Mouse (Mus musculus): Measurements from ENCODE around the gene Bbs5. TPM values are rescaled to one million over a fixed set of nuclear protein-coding genes. Genes with fewer than 3 reads are reported as not detected.
"Not testable (repeated sequence)": the region's sequence is repeated elsewhere in the genome, so short reads cannot be mapped to it uniquely, and the experiment has no call there.

Bbs5 gene
- polyA plus RNA-seq, 1 experiment from 2014 or later, result 17.2 TPM

DNA sequence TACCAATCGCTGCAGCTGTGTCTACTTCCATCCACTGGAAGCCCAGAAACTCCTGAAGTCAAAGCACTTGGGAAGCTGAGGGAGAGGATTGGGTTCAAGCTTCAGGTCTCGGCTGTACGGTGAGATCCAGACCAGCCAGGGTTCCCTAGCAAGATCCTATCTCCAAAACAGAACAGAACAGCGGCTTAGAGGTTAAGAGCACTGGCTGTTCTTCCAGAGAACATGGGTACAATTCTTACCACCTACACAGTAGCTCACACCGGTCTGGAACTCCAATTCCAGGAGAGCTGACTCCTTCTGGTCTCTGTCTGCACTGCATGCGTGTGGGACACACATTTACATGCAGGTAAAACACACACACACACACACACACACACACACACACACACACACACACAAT, 17.1 kb upstream of the Bbs5 start:
- Histone ChIP-seq H3K36me3 (ENCODE audit: control insufficient read depth, insufficient read depth, low read length) (no peaks in the 10 kb centered on the region), H3K27me3 (replicated peaks; ENCODE audit: control insufficient read depth, insufficient read depth, low read length) (no peaks in the 10 kb centered on the region), H3K4me2 (ENCODE audit: low read length) (no peak overlapping the region), H3K9ac (ENCODE audit: low read length) (no peak overlapping the region), H3K4me1 (ENCODE audit: control insufficient read depth, insufficient read depth, low read length) (no peaks in the 10 kb centered on the region), H3K9me3 (replicated peaks; ENCODE audit: control insufficient read depth, low read length) (no peaks in the 10 kb centered on the region), H3K4me3 (ENCODE audit: low read depth, low read length) (no peak overlapping the region), H3K27ac (ENCODE audit: low read depth, low read length) (no peak overlapping the region)
- 92% methylated on average over 6 of the region's 6 CpGs for WGBS
- no peak for DNase-seq (ENCODE audit: low spot score)
- ATAC-seq, result no peak

- 91% methylated on average over 5 of the region's 5 CpGs for WGBS
- H3K36me3 ChIP-seq (ENCODE audit: control insufficient read depth, insufficient read depth, low read length), result no peaks in the 10 kb centered on the region
- no peak for DNase-seq (ENCODE audit: low spot score)
- no peak overlapping the region for H3K27ac ChIP-seq (ENCODE audit: low read depth, low read length)
- no peaks in the 10 kb centered on the region for H3K27me3 ChIP-seq (replicated peaks; ENCODE audit: control insufficient read depth, insufficient read depth, low read length)
- H3K9me3 ChIP-seq (replicated peaks; ENCODE audit: control insufficient read depth, low read length), result no peaks in the 10 kb centered on the region
- no peak for ATAC-seq
- H3K4me2 ChIP-seq (ENCODE audit: low read length), result no peak overlapping the region
- H3K4me3 ChIP-seq (ENCODE audit: low read depth, low read length), result no peak overlapping the region
- no peak overlapping the region for H3K9ac ChIP-seq (ENCODE audit: low read length)
- no peaks in the 10 kb centered on the region for H3K4me1 ChIP-seq (ENCODE audit: control insufficient read depth, insufficient read depth, low read length)
Measured at GRCm38 (mm10) chr2:69630792-69631191, 16.2 kb upstream of the Bbs5 start.

- WGBS, result 94% methylated on average over 2 of the region's 2 CpGs
- H3K27ac ChIP-seq (ENCODE audit: low read depth, low read length), result no peak overlapping the region
- H3K4me3 ChIP-seq (ENCODE audit: low read depth, low read length), result no peak overlapping the region
- H3K4me1 ChIP-seq (ENCODE audit: control insufficient read depth, insufficient read depth, low read length), result no peaks in the 10 kb centered on the region
- ATAC-seq, result no peak
- H3K9me3 ChIP-seq (replicated peaks; ENCODE audit: control insufficient read depth, low read length), result no peaks in the 10 kb centered on the region
- H3K36me3 ChIP-seq (ENCODE audit: control insufficient read depth, insufficient read depth, low read length), result no peaks in the 10 kb centered on the region
- no peaks in the 10 kb centered on the region for H3K27me3 ChIP-seq (replicated peaks; ENCODE audit: control insufficient read depth, insufficient read depth, low read length)
- no peak overlapping the region for H3K4me2 ChIP-seq (ENCODE audit: low read length)
- no peak overlapping the region for H3K9ac ChIP-seq (ENCODE audit: low read length)
- DNase-seq (ENCODE audit: low spot score), result peak; percentile 29
Measured at GRCm38 (mm10) chr2:69631449-69631848, 15.5 kb upstream of the Bbs5 start.

DNA sequence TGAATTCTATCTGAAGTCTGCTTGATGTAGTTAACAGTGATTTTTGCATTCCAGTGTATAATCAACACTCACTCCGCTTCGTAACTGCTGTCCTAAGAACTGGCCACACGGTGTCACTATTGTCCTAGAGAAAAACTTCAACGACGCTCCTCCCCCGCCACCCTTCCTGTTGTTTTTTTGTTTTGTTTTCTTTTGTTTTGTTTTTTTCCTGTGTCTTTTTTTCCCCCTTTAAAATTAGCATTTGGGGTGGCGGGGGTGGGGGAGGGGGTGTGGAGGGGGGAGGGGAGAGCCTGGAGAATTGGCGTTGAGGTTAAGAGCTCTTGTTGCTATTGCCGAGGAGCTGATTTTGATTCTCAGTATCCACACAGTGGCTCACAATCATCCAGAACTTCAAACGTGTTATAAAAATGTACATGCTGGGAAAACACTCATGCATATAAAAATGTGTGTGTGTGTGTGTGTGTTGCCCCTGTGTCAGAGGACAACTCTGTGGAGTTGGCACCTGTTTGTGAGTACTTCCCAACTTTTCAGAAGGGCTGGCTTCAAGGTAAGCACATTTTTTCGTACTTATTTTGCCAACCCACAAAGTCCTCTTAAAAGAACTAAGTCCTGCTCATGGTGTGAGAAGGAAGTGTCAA, 11.8 kb upstream of the Bbs5 start:
- peak overlapping the region; percentile 39 for H3K4me2 ChIP-seq (ENCODE audit: low read length)
- no peaks in the 10 kb centered on the region for H3K36me3 ChIP-seq (ENCODE audit: control insufficient read depth, insufficient read depth, low read length)
- H3K9me3 ChIP-seq (replicated peaks; ENCODE audit: control insufficient read depth, low read length), result no peaks in the 10 kb centered on the region
- DNase-seq (ENCODE audit: low spot score), result peak; percentile 80
- ATAC-seq, result peak; percentile 59
- H3K27ac ChIP-seq (ENCODE audit: low read depth, low read length), result no peak overlapping the region
- no peaks in the 10 kb centered on the region for H3K27me3 ChIP-seq (replicated peaks; ENCODE audit: control insufficient read depth, insufficient read depth, low read length)
- H3K9ac ChIP-seq (ENCODE audit: low read length), result no peak overlapping the region; the same call in 1 of the 2 replicates
- H3K4me1 ChIP-seq (ENCODE audit: control insufficient read depth, insufficient read depth, low read length), result no peaks in the 10 kb centered on the region
- whole genome bisulfite sequencing, result 10% methylated on average over 11 of the region's 11 CpGs
- H3K4me3 ChIP-seq (ENCODE audit: low read depth, low read length), result peak overlapping the region; percentile 18

DNA sequence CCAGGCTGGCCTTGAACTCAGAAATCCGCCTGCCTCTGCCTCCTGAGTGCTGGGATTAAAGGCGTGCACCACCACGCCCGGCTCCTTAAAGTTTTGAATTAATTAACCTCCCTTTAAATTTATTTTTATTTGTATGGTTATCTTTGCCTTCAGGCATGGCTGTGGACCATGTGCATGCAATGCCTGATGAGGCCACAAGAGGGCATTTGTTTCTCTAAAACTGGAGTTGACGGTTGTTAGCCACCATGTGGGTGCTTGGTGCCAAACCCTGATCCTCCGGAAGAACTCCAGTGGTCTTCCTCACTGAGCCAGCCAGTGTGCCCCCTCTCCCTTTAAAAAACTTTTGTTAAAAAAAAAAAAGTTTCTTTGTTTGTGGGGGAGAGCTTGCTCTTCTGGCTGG, 11.2 kb upstream of the Bbs5 start:
- Histone ChIP-seq H3K4me1 (ENCODE audit: control insufficient read depth, insufficient read depth, low read length) (no peaks in the 10 kb centered on the region), H3K27ac (ENCODE audit: low read depth, low read length) (no peak overlapping the region), H3K4me3 (ENCODE audit: low read depth, low read length) (no peak overlapping the region), H3K4me2 (ENCODE audit: low read length) (no peak overlapping the region), H3K9me3 (replicated peaks; ENCODE audit: control insufficient read depth, low read length) (no peaks in the 10 kb centered on the region), H3K9ac (ENCODE audit: low read length) (no peak overlapping the region), H3K27me3 (replicated peaks; ENCODE audit: control insufficient read depth, insufficient read depth, low read length) (no peaks in the 10 kb centered on the region), H3K36me3 (ENCODE audit: control insufficient read depth, insufficient read depth, low read length) (no peaks in the 10 kb centered on the region)
- ATAC-seq, result no peak
- 78% methylated on average over 6 of the region's 6 CpGs for WGBS
- peak; percentile 26 for DNase-seq (ENCODE audit: low spot score)

DNA sequence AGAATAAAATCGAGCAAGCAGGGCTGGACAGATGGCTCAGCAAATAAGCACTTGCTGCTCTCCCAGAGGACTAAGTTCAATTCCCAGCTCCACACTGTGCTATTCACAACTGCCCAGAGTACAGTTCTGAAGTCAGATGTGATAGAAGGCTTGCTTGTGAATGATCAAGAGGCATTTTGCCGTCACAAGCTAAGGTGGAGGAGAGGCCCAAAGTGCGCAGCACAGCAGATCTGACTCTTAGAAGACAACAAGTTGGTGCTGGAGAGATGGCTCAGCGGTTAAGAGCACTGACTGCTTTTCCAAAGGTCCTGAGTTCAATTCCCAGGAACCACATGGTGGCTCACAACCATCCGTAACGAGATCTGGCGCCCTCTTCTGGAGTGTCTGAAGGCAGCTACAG, 9.0 kb upstream of the Bbs5 start:
- not testable (repeated sequence) for H3K4me1 ChIP-seq (ENCODE audit: control insufficient read depth, insufficient read depth, low read length); H3K4me3 ChIP-seq (ENCODE audit: low read depth, low read length); H3K4me2 ChIP-seq (ENCODE audit: low read length); DNase-seq (ENCODE audit: low spot score); H3K9ac ChIP-seq (ENCODE audit: low read length); H3K27ac ChIP-seq (ENCODE audit: low read depth, low read length); H3K36me3 ChIP-seq (ENCODE audit: control insufficient read depth, insufficient read depth, low read length); H3K9me3 ChIP-seq (replicated peaks; ENCODE audit: control insufficient read depth, low read length); ATAC-seq; H3K27me3 ChIP-seq (replicated peaks; ENCODE audit: control insufficient read depth, insufficient read depth, low read length)
- WGBS, result 79% methylated on average over 7 of the region's 7 CpGs

- DNase-seq (ENCODE audit: low spot score) (peak; percentile 56), ATAC-seq (no peak)
- no peaks in the 10 kb centered on the region for H3K4me1 ChIP-seq (ENCODE audit: control insufficient read depth, insufficient read depth, low read length)
- WGBS, result 50% methylated on average over 10 of the region's 10 CpGs
- no peak overlapping the region for H3K9ac ChIP-seq (ENCODE audit: low read length)
- no peaks in the 10 kb centered on the region for H3K27me3 ChIP-seq (replicated peaks; ENCODE audit: control insufficient read depth, insufficient read depth, low read length)
- peak overlapping the region; percentile 14; the same call in 1 of the 2 replicates for H3K4me2 ChIP-seq (ENCODE audit: low read length)
- H3K27ac ChIP-seq (ENCODE audit: low read depth, low read length), result no peak overlapping the region
- H3K4me3 ChIP-seq (ENCODE audit: low read depth, low read length), result no peak overlapping the region
- no peaks in the 10 kb centered on the region for H3K9me3 ChIP-seq (replicated peaks; ENCODE audit: control insufficient read depth, low read length)
- no peaks in the 10 kb centered on the region for H3K36me3 ChIP-seq (ENCODE audit: control insufficient read depth, insufficient read depth, low read length)
Measured at GRCm38 (mm10) chr2:69640100-69640499, 6.9 kb upstream of the Bbs5 start.

GRCm38 (mm10) chr2:69644968-69645617, 1.9 kb upstream of the Bbs5 start:
- no peaks in the 10 kb centered on the region for H3K36me3 ChIP-seq (ENCODE audit: control insufficient read depth, insufficient read depth, low read length)
- ATAC-seq (no peak), DNase-seq (ENCODE audit: low spot score) (no peak)
- H3K27me3 ChIP-seq (replicated peaks; ENCODE audit: control insufficient read depth, insufficient read depth, low read length), result no peaks in the 10 kb centered on the region
- no peak overlapping the region for H3K9ac ChIP-seq (ENCODE audit: low read length)
- WGBS, result 93% methylated on average over 11 of the region's 11 CpGs
- no peaks in the 10 kb centered on the region for H3K9me3 ChIP-seq (replicated peaks; ENCODE audit: control insufficient read depth, low read length)
- H3K4me2 ChIP-seq (ENCODE audit: low read length), result no peak overlapping the region
- peaks cover 3% of the 10 kb centered on the region for H3K4me1 ChIP-seq (ENCODE audit: control insufficient read depth, insufficient read depth, low read length)
- no peak overlapping the region for H3K4me3 ChIP-seq (ENCODE audit: low read depth, low read length)
- H3K27ac ChIP-seq (ENCODE audit: low read depth, low read length), result no peak overlapping the region

GRCm38 (mm10) chr2:69649716-69650115, 2.7 kb downstream of the Bbs5 start:
- WGBS, result 81% methylated on average over 5 of the region's 5 CpGs
- Histone ChIP-seq H3K4me3 (ENCODE audit: low read depth, low read length) (no peak overlapping the region), H3K36me3 (ENCODE audit: control insufficient read depth, insufficient read depth, low read length) (peaks cover 9% of the 10 kb centered on the region), H3K9ac (ENCODE audit: low read length) (no peak overlapping the region), H3K4me2 (ENCODE audit: low read length) (no peak overlapping the region), H3K9me3 (replicated peaks; ENCODE audit: control insufficient read depth, low read length) (no peaks in the 10 kb centered on the region), H3K4me1 (ENCODE audit: control insufficient read depth, insufficient read depth, low read length) (peaks cover 3% of the 10 kb centered on the region), H3K27me3 (replicated peaks; ENCODE audit: control insufficient read depth, insufficient read depth, low read length) (no peaks in the 10 kb centered on the region), H3K27ac (ENCODE audit: low read depth, low read length) (no peak overlapping the region)
- ATAC-seq, result no peak
- DNase-seq (ENCODE audit: low spot score), result no peak
